Mouse (Mus musculus) frontal cortex, postnatal 10 days (tissue): Measurements from ENCODE around the gene Fam178b.
"Not testable (repeated sequence)": the region's sequence is repeated elsewhere in the genome, so short reads cannot be mapped to it uniquely, and the experiment has no call there.

Experiments
- DNase-seq, 2 experiments: peaks; one replicate each; pipeline ENCODE4 v3.0.0; 2022; ENCODE audit warnings: low spot score in 2 of 2, mixed read lengths in 1 of 2

Fam178b gene

DNA sequence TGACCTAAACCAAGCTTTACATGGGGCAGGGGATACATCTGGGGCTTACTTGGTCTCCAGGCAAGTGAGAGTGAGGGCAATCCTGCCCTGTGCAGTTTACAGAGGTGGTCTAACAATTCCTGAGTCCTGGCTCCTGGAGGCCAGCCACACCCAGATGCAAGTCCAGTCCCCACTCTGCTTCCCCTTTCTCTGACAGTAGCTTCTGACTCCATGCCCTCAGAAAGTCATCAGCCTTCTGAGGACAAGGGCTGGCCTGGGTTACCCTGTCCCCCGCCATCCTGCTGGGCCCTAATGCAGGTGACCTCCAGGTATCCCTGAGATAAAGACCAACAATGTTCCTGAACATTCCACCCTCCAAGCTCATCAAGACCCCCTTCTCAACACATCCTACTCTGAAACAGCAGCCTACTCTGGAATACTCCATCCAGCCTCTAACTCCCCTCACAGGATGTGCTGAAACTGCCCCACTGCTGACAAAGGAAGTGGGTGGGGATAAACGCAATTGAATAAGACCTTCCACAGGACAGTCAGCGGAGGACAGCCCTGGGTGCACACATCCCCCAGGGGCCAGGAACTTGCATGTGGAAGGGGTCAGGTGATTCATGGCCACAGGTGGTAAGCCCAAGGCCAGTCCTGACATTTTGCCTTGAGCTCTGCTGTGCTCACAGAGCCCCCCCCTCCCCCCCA is 52.8 kb downstream of the Fam178b start:
- no peak for DNase-seq

DNA sequence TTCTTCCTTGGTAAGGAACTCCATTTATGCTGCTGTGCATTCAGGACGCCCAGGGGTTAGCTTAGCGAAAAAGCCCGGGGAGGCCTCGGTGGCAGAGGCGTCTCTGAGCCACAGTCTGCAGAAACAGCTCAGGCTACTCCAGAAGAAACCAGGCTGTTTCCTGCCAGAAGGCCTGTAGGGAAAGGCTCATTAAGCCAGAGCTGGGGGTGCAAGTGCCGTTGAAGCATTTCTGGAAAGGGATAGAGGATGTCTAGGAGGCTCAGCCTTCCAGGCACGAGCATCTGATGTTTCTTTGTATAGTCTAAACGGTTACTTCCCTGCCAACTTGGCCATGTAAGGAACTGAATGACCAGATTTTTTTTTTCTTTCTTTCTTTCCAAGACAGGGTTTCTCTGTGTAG is 54.4 kb downstream of the Fam178b start:
- DNase-seq = no peak

DNA sequence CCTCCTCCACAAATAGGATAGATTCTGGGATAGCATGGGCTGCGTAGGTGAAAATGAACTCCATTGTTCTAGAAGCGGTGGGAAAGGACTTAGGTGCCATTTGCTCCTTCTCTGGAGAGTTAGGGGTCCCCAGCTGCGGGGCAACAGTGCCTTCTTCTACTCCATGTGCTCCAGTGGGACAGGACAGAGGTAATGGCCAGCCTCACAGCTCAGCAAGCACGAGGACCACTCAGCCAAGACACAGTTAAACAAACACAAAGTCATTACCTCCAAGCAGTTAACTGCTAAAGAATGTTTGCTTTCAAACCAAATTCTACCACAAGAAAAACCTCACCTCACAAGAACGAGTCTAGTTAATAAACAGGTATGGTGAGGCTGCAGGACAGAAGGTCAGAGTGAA is 57.5 kb downstream of the Fam178b start:
- no peak for DNase-seq

DNA sequence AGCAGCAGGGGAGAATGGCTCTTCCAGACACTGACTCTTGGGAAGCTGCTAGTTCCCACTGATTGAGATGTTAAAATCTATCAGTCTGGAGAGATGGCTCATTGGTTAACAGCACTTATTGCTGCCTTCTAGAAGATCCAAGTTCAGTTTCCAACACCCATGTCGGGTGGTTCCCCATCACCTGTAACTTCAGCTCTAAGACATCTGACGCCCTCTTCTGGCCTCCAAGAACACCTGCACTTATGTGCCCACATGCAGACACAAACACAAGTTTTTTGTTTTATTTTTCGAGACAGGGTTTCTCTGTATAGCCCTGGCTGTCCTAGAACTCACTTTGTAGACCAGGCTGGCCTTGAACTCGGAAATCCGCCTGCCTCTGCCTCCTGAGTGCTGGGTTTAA is 67.0 kb downstream of the Fam178b start:
- DNase-seq = not testable (repeated sequence)

DNA sequence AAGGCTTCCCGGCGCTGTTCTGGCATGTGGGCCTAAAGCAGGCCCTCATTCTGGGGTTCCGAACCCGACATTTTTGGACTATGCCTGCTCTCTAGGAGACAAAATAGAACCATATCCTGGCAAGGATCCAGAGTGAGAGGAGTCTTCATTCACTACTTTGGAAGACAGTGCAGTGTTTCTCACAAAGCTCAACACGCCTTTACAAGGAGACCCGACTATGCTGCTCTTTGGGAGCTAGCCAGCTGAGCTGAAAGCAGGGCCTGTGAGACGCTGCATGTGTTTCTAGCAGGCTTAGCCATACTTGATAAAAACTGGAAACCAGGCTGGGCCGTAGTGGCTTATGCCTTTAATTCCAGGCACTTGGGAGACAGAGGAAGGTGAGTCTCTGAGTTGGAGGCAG is 67.8 kb downstream of the Fam178b start:
- DNase-seq = no peak

DNA sequence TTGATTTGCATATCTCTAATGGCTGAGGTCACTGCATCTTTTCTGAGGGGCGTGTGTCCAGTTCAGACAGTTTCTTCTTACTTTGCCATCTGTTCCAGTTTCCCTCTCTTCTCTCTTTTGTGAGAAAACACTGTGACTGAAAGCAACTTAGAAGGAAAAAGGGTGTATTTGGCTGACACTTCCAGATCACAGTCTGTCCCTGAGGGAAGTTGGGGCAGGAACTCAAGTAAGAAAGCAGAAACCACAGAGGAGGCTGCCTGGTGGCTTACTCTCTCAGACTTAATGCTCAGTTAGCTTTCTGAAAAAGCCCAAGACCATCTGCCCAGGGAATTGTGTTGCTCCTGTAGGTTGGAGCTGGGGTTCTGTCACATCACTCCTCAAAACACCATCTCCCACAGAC is 68.4 kb downstream of the Fam178b start:
- no peak for DNase-seq

DNA sequence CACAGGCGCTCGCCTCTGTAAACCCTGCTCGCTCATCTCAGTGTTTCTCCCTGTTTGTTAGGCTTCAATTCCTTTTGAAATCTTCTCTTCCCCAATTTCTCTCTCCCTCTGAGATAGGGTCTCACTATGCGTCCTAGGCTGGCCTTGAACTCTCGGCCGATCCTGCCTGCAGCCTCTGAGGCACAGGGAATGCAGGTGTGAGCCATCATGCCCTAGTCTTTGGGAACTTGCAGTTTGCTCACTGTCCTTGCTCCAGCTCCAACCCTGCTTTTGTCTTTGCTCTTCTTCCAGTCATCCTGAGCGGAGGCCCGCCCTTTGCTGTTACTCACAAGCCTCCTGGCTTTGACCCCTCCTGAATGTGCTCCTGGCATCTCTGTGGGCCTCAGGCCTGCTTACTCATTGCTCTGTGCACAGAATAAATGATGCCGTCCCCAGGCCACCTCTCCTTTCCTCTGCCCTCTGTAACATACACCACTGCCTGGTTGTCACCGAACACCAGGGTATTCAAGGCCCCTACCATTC is 69.5 kb downstream of the Fam178b start:
- no peak for DNase-seq

DNA sequence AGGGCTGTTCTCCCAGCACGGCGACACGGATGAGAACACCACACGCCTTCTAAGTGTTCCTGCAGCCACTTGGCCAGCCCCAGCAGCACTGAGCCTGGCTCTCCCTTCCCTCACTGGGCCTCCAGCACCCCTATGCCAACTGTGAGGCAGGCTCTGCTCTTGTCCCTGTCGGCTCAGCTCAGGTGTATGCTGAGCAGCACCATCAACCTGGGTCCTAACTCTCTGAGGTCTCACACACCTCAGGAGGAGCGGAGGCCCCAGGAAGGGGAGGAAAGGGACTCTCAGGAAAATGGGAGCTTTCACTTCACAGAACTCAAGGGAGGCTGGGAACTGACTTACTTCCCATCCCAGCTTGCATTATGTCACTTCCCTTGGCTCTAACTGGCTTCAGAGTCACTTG is 70.6 kb downstream of the Fam178b start:
- no peak for DNase-seq

DNA sequence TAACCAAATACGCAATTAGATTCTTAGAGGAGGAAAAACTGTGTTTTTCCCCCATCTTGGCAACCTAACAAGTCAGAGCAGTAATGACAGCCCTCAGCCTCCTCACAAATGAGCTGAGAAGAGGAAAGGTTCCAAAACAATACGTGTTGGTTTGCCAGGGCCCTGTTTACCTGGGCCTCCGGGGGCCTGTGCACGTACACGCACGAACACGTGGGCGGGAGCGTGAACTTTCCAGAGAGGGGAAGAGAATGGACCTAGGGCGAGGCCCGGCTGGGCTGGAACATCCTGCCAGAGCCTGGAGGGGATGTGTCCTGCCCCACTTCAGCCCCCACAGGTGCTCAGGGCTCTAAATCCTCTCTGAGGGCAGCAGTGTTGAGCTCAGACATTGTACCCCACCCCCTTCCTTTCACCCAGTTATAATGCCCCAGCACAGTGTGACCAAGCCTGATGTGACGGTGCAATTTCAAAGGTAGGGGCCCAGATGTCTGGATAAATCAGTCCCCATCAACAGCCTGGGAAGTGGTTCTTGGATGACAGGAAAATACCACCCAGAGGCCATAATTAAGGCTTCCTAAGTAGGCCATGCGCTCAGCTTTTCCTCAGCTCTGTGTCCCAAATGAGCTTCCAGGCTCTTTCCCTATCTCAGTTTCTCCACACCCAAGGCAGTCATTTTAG is 71.4 kb downstream of the Fam178b start:
- no peak for DNase-seq

DNA sequence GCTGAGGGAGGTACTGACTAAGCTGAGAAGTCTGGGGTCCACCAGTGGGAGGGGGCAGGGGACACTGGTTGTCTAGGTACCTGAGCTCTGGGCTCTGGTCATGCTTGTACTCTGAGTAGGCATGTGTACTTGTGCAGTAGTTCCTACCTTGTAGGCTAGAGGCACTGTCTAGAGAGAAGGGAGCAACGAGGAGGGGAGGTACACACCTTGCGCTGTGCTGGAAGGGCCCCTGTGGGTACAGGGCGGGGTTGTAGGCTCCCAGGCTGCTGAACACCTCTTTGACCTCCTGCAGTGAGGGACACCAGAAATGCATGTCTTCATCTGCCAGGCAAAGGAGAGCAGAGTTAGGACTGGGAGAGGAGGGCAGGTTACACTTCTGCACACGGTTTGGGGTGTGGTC is 74.8 kb downstream of the Fam178b start:
- no peak for DNase-seq

DNA sequence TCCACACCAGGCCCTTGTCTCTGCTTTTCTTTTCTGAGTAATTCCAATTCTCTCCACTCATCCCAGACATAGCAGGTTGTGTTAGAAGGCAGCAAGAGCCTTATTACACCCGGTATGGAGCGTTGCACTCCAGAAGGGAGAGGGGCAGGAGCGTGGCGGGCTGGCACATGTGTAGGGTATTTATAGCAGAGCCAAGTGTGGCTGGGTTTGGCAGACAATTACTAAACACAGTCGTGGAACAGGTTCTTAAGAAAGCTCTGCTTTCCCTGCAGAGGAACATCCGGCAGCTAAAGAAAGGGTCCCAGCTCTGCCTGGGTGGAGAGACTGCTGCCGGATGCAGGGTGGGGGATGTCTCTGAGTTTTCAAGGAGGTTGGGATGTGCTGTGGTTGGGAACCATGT is 76.0 kb downstream of the Fam178b start:
- DNase-seq = peak; percentile 43 to 75

DNA sequence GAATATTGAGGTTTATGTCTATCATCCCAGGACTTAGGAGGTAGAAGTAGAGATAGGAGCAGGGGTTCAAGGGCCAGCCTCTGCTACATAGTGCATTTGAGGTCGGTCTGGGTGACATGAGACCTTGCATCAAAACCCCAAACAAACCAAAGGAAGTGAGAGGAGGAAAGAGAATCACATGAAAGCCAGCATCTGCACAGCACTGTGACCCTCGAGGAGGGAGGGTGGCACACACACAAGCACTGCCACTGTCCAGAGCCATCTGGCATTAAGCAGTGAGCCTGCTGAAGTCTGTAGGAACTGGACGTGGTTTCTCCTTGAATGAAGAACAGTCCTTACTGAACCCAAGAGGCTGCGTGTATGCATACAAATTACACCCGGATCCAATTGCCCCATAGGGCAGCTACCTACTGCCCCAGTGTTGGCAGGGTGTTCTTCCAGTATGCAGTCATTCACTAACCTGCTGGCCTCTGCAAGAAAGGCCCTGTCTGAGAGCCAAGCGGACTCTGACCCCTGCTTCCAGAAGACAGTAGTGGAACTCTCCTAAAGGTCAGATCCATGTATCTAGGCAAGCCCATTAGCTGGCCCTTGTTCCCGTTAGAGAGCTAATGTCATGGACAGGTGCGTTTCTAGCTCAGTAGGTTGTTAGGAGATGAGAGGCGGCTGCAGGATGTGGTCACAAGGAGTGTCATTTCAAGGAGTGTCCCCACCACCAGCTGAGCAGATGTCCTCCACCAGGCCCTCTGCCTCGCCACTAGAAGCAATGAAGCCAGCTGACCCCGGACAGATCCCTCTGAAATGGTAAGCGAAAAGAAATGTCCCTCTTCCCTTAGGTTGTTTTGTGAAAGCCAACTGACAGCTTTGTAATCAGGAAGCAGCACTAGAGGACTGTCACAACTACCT is 78.5 kb downstream of the Fam178b start:
- no peak for DNase-seq

DNA sequence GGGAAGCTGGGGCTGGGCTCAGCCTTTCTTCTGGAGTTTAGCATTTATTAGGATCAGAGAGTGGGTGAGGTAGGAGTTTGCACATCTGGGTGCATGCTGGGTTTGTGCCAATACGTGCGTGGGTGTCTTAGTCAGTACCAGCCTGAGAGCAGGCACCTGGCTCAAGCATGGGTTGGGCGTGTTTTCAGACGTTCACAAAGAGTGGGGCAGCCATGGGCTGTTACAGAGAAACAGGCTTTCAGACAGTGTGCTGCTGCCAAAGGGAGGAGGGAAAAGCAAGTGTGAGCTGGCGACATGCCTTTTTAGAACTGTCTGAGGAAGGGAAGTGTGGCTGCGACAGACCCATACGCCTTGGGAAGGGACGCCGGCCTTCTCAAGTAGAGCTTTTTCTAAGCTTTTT is 79.6 kb downstream of the Fam178b start:
- DNase-seq = peak; percentile 60 to 62

DNA sequence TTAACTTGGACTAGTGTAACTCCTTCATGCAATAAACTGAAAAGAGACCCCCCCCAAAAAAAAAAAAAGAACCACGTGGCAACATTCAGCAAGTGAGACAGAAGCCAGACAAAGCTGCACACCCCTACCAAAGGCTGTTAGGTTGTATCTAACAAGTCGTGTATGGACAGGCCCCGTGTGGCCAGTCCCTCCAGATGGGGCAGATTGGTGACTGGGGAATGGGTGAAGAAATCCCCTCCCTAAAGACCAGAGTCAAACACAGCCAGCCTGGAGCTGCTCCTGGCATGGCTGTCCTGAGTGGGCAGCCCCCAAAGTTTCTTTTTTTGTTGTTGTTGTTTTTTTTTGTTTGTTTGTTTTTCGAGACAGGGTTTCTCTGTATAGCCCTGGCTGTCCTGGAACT is 80.7 kb downstream of the Fam178b start:
- DNase-seq = no peak

DNA sequence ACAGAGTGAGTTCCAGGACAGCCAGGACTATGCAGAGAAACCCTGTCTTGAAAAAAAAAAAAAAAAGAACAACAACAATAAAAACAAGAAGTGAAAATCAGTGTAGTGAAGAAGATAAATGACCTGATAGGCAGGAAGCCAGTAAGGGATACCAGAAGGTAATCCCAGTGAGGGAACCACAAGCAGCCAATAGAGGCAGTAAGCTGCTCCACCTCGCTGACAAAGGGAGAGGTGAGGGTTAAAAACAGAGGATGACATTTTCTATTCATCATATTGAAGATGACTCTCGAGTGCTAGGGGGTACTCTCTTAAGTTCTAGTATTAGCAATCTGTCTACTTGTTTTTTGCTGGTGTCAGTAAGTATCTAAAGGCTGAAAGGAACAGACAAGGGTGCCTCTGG is 84.6 kb downstream of the Fam178b start:
- no peak for DNase-seq

DNA sequence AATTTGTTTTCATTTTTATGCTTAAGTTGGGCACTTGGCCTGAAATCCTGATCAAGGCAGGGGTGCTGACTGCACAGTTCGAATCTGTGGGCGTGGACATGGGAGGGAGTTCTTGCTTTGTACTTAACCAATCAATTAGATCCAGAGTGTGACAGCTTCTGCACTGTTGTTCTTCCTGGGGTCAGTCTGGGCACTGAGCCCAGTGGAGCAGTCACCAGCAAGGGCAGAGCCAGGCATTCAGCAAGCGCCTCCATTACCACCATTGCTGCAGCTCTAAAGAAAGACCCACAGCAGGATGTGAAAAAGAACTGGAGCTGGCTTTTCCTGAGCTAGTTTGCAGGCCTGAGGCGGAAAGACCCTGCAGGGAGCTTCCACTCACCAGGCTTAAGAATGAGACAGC is 86.9 kb downstream of the Fam178b start:
- DNase-seq = no peak

DNA sequence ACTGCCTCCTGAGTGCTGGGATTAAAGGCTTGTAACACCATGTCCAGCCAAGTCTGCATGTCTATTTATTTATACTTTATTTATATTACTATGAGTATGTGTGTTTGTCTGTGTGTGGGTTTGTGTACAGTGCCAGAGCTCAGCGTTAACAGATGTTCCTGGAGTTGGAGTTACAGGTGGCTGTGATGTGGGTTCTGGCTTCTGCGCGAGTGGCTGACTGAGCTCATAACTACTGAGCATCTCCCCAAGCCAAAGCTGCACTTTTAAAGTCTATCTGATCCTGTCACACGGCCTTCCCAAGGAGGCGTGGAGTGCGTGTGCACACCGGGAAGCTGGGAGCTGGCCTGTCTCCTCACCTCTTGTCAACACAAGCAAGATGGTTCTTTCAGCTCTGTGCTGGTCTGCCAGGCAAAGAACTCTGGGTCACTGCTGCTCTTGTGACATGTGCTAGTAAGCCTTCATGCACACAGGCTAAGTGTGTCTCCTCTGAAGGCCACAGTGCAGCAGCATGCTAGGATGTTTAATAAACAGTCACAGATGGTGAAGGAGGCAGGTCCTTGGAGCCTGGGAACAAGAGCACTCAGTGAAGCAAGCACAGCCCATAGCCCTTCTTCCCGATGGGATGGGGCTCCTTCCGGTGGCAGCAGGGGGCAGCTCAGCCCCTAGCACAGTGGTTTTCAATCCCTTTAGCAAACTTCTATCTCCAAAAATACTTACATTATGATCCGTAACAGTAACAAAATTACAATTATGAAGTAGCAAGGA is 87.6 kb downstream of the Fam178b start:
- no peak for DNase-seq

DNA sequence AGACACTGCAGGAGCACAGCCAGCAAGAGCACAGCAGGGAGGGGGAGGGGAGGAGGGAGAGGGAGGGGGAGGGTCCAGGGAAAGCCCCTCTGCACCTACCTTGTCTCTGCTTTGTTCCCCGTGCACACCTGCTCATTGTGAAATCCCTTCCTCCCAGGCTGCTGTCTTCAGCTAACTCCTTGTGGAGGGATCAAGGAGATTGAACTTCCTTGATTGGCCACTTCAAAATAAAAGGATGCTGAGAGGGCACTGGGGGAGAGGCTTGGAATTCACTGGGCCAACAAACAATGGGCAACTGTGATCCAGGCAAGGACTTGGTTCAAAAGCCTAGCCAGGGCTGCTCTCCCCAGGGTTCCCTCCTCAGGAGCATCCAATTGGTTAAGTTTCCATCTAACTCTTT is 89.9 kb downstream of the Fam178b start:
- DNase-seq = no peak

DNA sequence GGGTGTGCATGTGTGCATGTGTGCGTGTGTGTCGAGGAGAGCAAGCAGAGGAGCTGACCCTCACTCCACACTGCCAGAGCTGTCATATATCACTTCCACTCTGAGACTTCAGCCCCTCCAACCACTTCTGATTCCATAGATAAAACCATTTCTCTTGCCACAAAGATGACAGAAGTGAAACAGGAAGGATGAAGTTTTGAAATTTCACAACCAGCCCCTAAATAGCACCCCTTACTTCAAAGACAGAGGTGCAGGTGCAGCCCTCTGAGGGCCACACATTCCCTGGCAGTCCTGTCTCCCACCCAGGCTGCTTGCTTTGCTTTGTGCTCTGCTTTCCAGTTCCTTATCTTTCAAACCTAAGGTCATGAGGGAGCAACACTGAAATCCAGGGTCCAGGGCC is 91.6 kb downstream of the Fam178b start:
- DNase-seq = no peak

DNA sequence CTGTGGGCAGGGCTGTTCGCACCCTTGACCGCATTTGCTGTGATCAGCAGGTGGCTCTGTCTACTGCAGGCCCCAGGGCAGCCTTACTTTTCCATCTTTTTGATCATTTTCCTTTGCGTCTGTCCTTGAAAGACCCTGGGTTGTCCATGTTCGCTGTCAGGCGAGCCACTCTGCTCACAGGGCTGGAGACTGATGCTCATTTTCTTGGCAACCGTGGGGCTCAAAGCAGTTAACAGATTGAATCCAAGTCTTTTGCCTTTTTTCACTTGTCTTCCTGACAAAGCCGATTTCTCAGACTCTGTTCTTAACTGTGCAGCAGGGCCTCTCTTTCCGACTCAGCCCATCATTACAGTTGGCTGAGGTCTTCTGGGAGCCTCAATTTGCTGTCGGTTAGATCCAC is 92.3 kb downstream of the Fam178b start:
- DNase-seq = no peak

DNA sequence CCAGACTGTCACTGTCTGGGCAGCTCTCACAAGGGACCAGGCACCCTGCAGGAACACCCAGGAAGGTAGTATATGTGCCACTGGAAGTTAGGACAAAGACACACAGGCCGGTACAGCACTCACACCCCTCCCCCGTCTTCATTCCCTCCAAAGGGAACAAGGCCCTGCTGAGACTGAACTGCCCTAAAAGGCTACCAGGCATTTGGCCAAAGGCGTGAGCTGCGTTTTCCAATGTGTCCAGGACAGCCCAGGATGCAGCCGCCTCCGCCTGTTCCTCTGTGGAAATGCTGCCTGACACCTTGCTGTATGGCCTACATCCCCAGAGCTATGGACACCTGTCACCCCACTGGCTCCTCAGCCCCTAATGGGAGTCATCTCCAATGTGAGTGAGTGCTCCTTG is 93.5 kb downstream of the Fam178b start:
- DNase-seq = no peak
